Comparison of ENCODE assay signal across 9 mouse cellular contexts in genomic region chr9:32589900-32590299, GRCm38 (mm10). TPM values are rescaled to one million over a fixed set of nuclear protein-coding genes. Genes with fewer than 3 reads are reported as not detected.
DNase-seq lines count a peak whose midpoint lies in the region; ATAC-seq lines count a peak whose summit lies in the region.
"Had no signal": no experiment of that assay in that cellular context is flagged by ENCODE, and none has a peak within 500 bp of the region (broad histone marks: within the 10 kb centered on the region; RNA-seq: fewer than 3 reads in every experiment).

No protein-coding gene starts in this region.

- no peak overlapping the region for H3K9ac ChIP-seq in hindbrain, embryonic 14.5 days

- H3K27ac ChIP-seq in hindbrain, embryonic 14.5 days = no peak overlapping the region

- H3K9me3 ChIP-seq in hindbrain, embryonic 14.5 days (ENCODE audit: control insufficient read depth, low read length) = no peaks in the 10 kb centered on the region
- H3K9me3 ChIP-seq: megakaryocyte, embryonic 14.5 days had no signal

- H3K4me3 ChIP-seq in hindbrain, embryonic 14.5 days (replicated peaks; ENCODE audit: low read length) = no peak overlapping the region
- H3K4me3 ChIP-seq: megakaryocyte, embryonic 14.5 days had no signal

- 12% methylated on average over 8 of the region's 8 CpGs for WGBS in hindbrain, embryonic 14.5 days

- H3K27me3 ChIP-seq in hindbrain, embryonic 14.5 days (ENCODE audit: control insufficient read depth, insufficient read depth, low read length) = peaks cover 13% of the 10 kb centered on the region; the same call in 1 of the 2 replicates

- 0 out of 2 replicates have a peak, but pooled peaks cover 5% of the 10 kb centered on the region for H3K4me1 ChIP-seq in hindbrain, embryonic 14.5 days (replicated peaks; ENCODE audit: control insufficient read depth, insufficient read depth, low read length)

- H3K4me2 ChIP-seq in hindbrain, embryonic 14.5 days (replicated peaks) = no peak overlapping the region

- DNase-seq in MN1 (ENCODE audit: low spot score) = peak; percentile 20
- peak; percentile 48 for DNase-seq in cerebellum, adult 9-10 months
- DNase-seq in frontal cortex, postnatal 25 days (ENCODE audit: low spot score in 2 of 2) = peak; percentile 70 to 79
- peak; percentile 93 for DNase-seq in hindbrain, embryonic 14.5 days (ENCODE audit: low spot score)
- DNase-seq in layer of hippocampus, postnatal 36 days = peak; percentile 72 to 76
- DNase-seq in lung, postnatal 36 days = peak; percentile 94
- peak; percentile 85 to 90 for DNase-seq in right cerebral cortex, adult 2 months (ENCODE audit: low spot score in 2 of 2)
- DNase-seq in urinary bladder, postnatal 14 days (ENCODE audit: low spot score) = peak; percentile 85

- H3K36me3 ChIP-seq in hindbrain, embryonic 14.5 days (replicated peaks; ENCODE audit: control insufficient read depth, insufficient read depth) = no peaks in the 10 kb centered on the region

- peak; percentile 71; the same call in 1 of the 2 replicates for ATAC-seq in hindbrain, embryonic 14.5 days (ENCODE audit: low FRiP score)

RNA-seq across cellular contexts. Expression of gene Ets1, which starts 46.1 kb away (rescaled TPM):
- 19.1 and 20.9 TPM in 2 replicates for polyA plus RNA-seq in hindbrain, embryonic 14.5 days (2014; fragmentation: Nextera tagmentation; extraction: Ambion mirVana)
- 10 to 100 TPM; 10.6 to 11.3 TPM for total RNA-seq in layer of hippocampus, postnatal 36 days (2021)

RNA-seq across cellular contexts. Expression of gene Fli1, which starts 47.2 kb away (rescaled TPM):
- 7.9 and 9.1 TPM in 2 replicates for polyA plus RNA-seq in hindbrain, embryonic 14.5 days (2014; fragmentation: Nextera tagmentation; extraction: Ambion mirVana)
- 1 to 10 TPM; 5.4 to 6.3 TPM for total RNA-seq in layer of hippocampus, postnatal 36 days (2021)

Comparison
In these comparisons a context has a peak if more than half of its experiments do, and no peak if none do; other contexts are left out.
1. DNase-seq: peak in every context shown above with its lines; median percentile 94 in lung, postnatal 36 days; 93 in hindbrain, embryonic 14.5 days; 88 in right cerebral cortex, adult 2 months; 85 in urinary bladder, postnatal 14 days; 74 in frontal cortex, postnatal 25 days; 74 in layer of hippocampus, postnatal 36 days; 48 in cerebellum, adult 9-10 months; 20 in MN1.